8 mouse cellular contexts compared by ENCODE assay signal in genomic region chr13:34725800-34726476, GRCm38 (mm10). TPM values are rescaled to one million over a fixed set of nuclear protein-coding genes. Genes with fewer than 3 reads are reported as not detected.
DNase-seq lines count a peak whose midpoint lies in the region; ATAC-seq lines count a peak whose summit lies in the region.

No protein-coding gene starts in this region.

- 46% methylated on average over 9 of the region's 9 CpGs for WGBS in neural tube, embryonic 11.5 days
- 14% methylated on average over 9 of the region's 9 CpGs for WGBS in embryonic facial prominence, embryonic 12.5 days
- WGBS in heart, embryonic 13.5 days, result 15% methylated on average over 9 of the region's 9 CpGs
- WGBS in kidney, embryonic 15.5 days, result 20% methylated on average over 9 of the region's 9 CpGs
- WGBS in liver, embryonic 11.5 days, result 28% methylated on average over 9 of the region's 9 CpGs

- H3K9ac ChIP-seq in neural tube, embryonic 11.5 days (ENCODE audit: low read length), result no peak overlapping the region
- no peak overlapping the region for H3K9ac ChIP-seq in embryonic facial prominence, embryonic 12.5 days
- H3K9ac ChIP-seq in heart, embryonic 13.5 days, result peak overlapping the region; percentile 70
- H3K9ac ChIP-seq in kidney, embryonic 15.5 days, result no peak overlapping the region
- no peak overlapping the region for H3K9ac ChIP-seq in liver, embryonic 11.5 days (ENCODE audit: low read depth, low read length)

- H3K9me3 ChIP-seq in neural tube, embryonic 11.5 days (ENCODE audit: control insufficient read depth, low read length), result no peaks in the 10 kb centered on the region
- no peaks in the 10 kb centered on the region for H3K9me3 ChIP-seq in embryonic facial prominence, embryonic 12.5 days
- 0 out of 2 replicates have a peak, but pooled peaks cover 6% of the 10 kb centered on the region for H3K9me3 ChIP-seq in heart, embryonic 13.5 days
- no peaks in the 10 kb centered on the region for H3K9me3 ChIP-seq in kidney, embryonic 15.5 days (replicated peaks)
- H3K9me3 ChIP-seq in liver, embryonic 11.5 days (ENCODE audit: control insufficient read depth, low read length), result no peaks in the 10 kb centered on the region

- no peak overlapping the region for H3K4me2 ChIP-seq in neural tube, embryonic 11.5 days (ENCODE audit: low read depth)
- peak overlapping the region; percentile 43 for H3K4me2 ChIP-seq in embryonic facial prominence, embryonic 12.5 days (replicated peaks)
- peak overlapping the region; percentile 64 for H3K4me2 ChIP-seq in heart, embryonic 13.5 days
- peak overlapping the region; percentile 53 for H3K4me2 ChIP-seq in kidney, embryonic 15.5 days
- H3K4me2 ChIP-seq in liver, embryonic 11.5 days, result peak overlapping the region; percentile 18; the same call in 1 of the 2 replicates

- H3K36me3 ChIP-seq in neural tube, embryonic 11.5 days (ENCODE audit: control insufficient read depth, insufficient read depth, low read length), result no peaks in the 10 kb centered on the region
- no peaks in the 10 kb centered on the region for H3K36me3 ChIP-seq in embryonic facial prominence, embryonic 12.5 days
- no peaks in the 10 kb centered on the region for H3K36me3 ChIP-seq in heart, embryonic 13.5 days
- H3K36me3 ChIP-seq in kidney, embryonic 15.5 days, result no peaks in the 10 kb centered on the region
- H3K36me3 ChIP-seq in liver, embryonic 11.5 days (ENCODE audit: control insufficient read depth, insufficient read depth, low read length), result no peaks in the 10 kb centered on the region

- H3K27ac ChIP-seq in neural tube, embryonic 11.5 days (ENCODE audit: low read depth, low read length), result no peak overlapping the region
- H3K27ac ChIP-seq in embryonic facial prominence, embryonic 12.5 days, result peak overlapping the region; percentile 70
- peak overlapping the region; percentile 85 for H3K27ac ChIP-seq in heart, embryonic 13.5 days (replicated peaks)
- H3K27ac ChIP-seq in kidney, embryonic 15.5 days, result peak overlapping the region; percentile 75
- peak overlapping the region; percentile 53; the same call in 1 of the 2 replicates for H3K27ac ChIP-seq in liver, embryonic 11.5 days (ENCODE audit: low read depth, low read length)

- H3K27me3 ChIP-seq in neural tube, embryonic 11.5 days (ENCODE audit: control insufficient read depth, insufficient read depth, low read length), result no peaks in the 10 kb centered on the region
- H3K27me3 ChIP-seq in embryonic facial prominence, embryonic 12.5 days, result no peaks in the 10 kb centered on the region
- no peaks in the 10 kb centered on the region for H3K27me3 ChIP-seq in heart, embryonic 13.5 days (replicated peaks)
- no peaks in the 10 kb centered on the region for H3K27me3 ChIP-seq in kidney, embryonic 15.5 days
- no peaks in the 10 kb centered on the region for H3K27me3 ChIP-seq in liver, embryonic 11.5 days (replicated peaks; ENCODE audit: control insufficient read depth, insufficient read depth, low read length)

- no peak for ATAC-seq in neural tube, embryonic 11.5 days (ENCODE audit: insufficient read depth, low FRiP score, low TSS enrichment)
- peak; percentile 39; the same call in 1 of the 2 replicates for ATAC-seq in embryonic facial prominence, embryonic 12.5 days (ENCODE audit: insufficient number of reproducible peaks, insufficient read depth, low FRiP score, low TSS enrichment)
- ATAC-seq in heart, embryonic 13.5 days (ENCODE audit: extremely low read depth, insufficient number of reproducible peaks, low FRiP score, low TSS enrichment), result peak; percentile 63; the same call in 1 of the 2 replicates
- peak; percentile 74 for ATAC-seq in kidney, embryonic 15.5 days (replicated peaks; ENCODE audit: low FRiP score)
- ATAC-seq in liver, embryonic 11.5 days (replicated peaks; ENCODE audit: low FRiP score), result no peak

- H3K4me3 ChIP-seq in neural tube, embryonic 11.5 days (ENCODE audit: low read depth, low read length), result no peak overlapping the region
- 0 out of 2 replicates have a peak overlapping the region, but pooled peaks have one; percentile 12 for H3K4me3 ChIP-seq in embryonic facial prominence, embryonic 12.5 days
- peak overlapping the region; percentile 39 for H3K4me3 ChIP-seq in heart, embryonic 13.5 days
- H3K4me3 ChIP-seq in kidney, embryonic 15.5 days (replicated peaks), result peak overlapping the region; percentile 22; the same call in 1 of the 2 replicates
- H3K4me3 ChIP-seq in liver, embryonic 11.5 days (ENCODE audit: low read depth, low read length), result no peak overlapping the region

- H3K4me1 ChIP-seq in neural tube, embryonic 11.5 days (ENCODE audit: control insufficient read depth, insufficient read depth, low read length), result 0 out of 2 replicates have a peak, but pooled peaks cover 5% of the 10 kb centered on the region
- peaks cover 27% of the 10 kb centered on the region for H3K4me1 ChIP-seq in embryonic facial prominence, embryonic 12.5 days
- peaks cover 29% of the 10 kb centered on the region for H3K4me1 ChIP-seq in heart, embryonic 13.5 days
- H3K4me1 ChIP-seq in kidney, embryonic 15.5 days, result peaks cover 28% of the 10 kb centered on the region
- peaks cover 7% of the 10 kb centered on the region; the same call in 1 of the 2 replicates for H3K4me1 ChIP-seq in liver, embryonic 11.5 days (replicated peaks; ENCODE audit: control insufficient read depth, insufficient read depth, low read length)

- DNase-seq in neural tube, embryonic 11.5 days (ENCODE audit: low spot score), result peak; percentile 33
- DNase-seq in neural tube, embryonic 10.5 days (ENCODE audit: extremely low spot score, low spot score), result no peak
- DNase-seq in liver, embryonic 11.5 days (ENCODE audit: low spot score), result peak; percentile 45
- peak; percentile 57 for DNase-seq in ovary, postnatal 36 days (ENCODE audit: low spot score)
- no peak for DNase-seq in thymus, postnatal 25 days

RNA-seq across cellular contexts. Expression of gene Fam50b, which starts 8.7 kb away (rescaled TPM):
- not detected in 2 replicates for polyA plus RNA-seq in neural tube, embryonic 11.5 days (2014; fragmentation: Nextera tagmentation; extraction: Ambion mirVana)
- not detected in 2 replicates for polyA plus RNA-seq in embryonic facial prominence, embryonic 12.5 days (2016; fragmentation: Nextera tagmentation; extraction: Ambion mirVana)
- polyA plus RNA-seq in heart, embryonic 13.5 days (2015; fragmentation: Nextera tagmentation; extraction: Ambion mirVana), result not detected in 2 replicates
- polyA plus RNA-seq in kidney, embryonic 15.5 days (2015; fragmentation: Nextera tagmentation; extraction: Ambion mirVana), result not detected in 2 replicates
- polyA plus RNA-seq in liver, embryonic 11.5 days (2014; fragmentation: Nextera tagmentation; extraction: Ambion mirVana), result not detected in 2 replicates

Comparison
In these comparisons a context has a peak if more than half of its experiments do, and no peak if none do; other contexts are left out.
1. DNase-seq: peak in neural tube, embryonic 11.5 days (single experiment), liver, embryonic 11.5 days (single experiment) and ovary, postnatal 36 days (single experiment); none in neural tube, embryonic 10.5 days (single experiment) and thymus, postnatal 25 days (single experiment).
2. ATAC-seq: peak in embryonic facial prominence, embryonic 12.5 days (single experiment), heart, embryonic 13.5 days (single experiment) and kidney, embryonic 15.5 days (single experiment); none in neural tube, embryonic 11.5 days (single experiment) and liver, embryonic 11.5 days (single experiment).
3. H3K4me3 ChIP-seq: peak in embryonic facial prominence, embryonic 12.5 days (single experiment), heart, embryonic 13.5 days (single experiment) and kidney, embryonic 15.5 days (single experiment); none in neural tube, embryonic 11.5 days (single experiment) and liver, embryonic 11.5 days (single experiment).